Mouse (Mus musculus) 416B (cell line): Measurements from ENCODE around the gene U2af2.

Experiments
- DNase-seq: peaks from one replicate; pipeline ENCODE4 v3.0.0; 2011; ENCODE audit warnings: low read depth

The U2af2 gene

GRCm38 (mm10) chr7:5037467-5037866 is 24.5 kb upstream of the U2af2 start:
- no peak for DNase-seq

GRCm38 (mm10) chr7:5038109-5038732 is 23.7 kb upstream of the U2af2 start, which contains the start of gene Zfp784:
Zfp784 (minus strand) TSS chr7:5038446.
- peak; percentile 94 for DNase-seq

- DNase-seq = peak; percentile 51
Measured at GRCm38 (mm10) chr7:5038940-5039339, 23.0 kb upstream of the U2af2 start.

GRCm38 (mm10) chr7:5044981-5045380 is 17.0 kb upstream of the U2af2 start:
- peak; percentile 79 for DNase-seq

GRCm38 (mm10) chr7:5046112-5046511 is 15.8 kb upstream of the U2af2 start:
- no peak for DNase-seq

- peak; percentile 80 for DNase-seq
Measured at GRCm38 (mm10) chr7:5047313-5047712, 14.6 kb upstream of the U2af2 start.

- peak; percentile 76 for DNase-seq
Measured at GRCm38 (mm10) chr7:5051193-5052192, 10.4 kb upstream of the U2af2 start, which contains the start of gene Zfp580. Zfp580 (plus strand) TSS chr7:5051538.

- DNase-seq = no peak
Measured at GRCm38 (mm10) chr7:5052438-5052837, 9.5 kb upstream of the U2af2 start.

GRCm38 (mm10) chr7:5052931-5053343 is 9.0 kb upstream of the U2af2 start:
- DNase-seq = no peak

GRCm38 (mm10) chr7:5053456-5054179 is 8.3 kb upstream of the U2af2 start:
- no peak for DNase-seq

- DNase-seq = no peak
Measured at GRCm38 (mm10) chr7:5056651-5057263, 5.2 kb upstream of the U2af2 start.

GRCm38 (mm10) chr7:5057381-5057780 is 4.6 kb upstream of the U2af2 start:
- no peak for DNase-seq

GRCm38 (mm10) chr7:5057804-5058203 is 4.1 kb upstream of the U2af2 start:
- peak; percentile 79 for DNase-seq

- no peak for DNase-seq
Measured at GRCm38 (mm10) chr7:5058631-5059030, 3.3 kb upstream of the U2af2 start.

GRCm38 (mm10) chr7:5059421-5059820 is 2.5 kb upstream of the U2af2 start:
- no peak for DNase-seq

GRCm38 (mm10) chr7:5060239-5060731 is 1.7 kb upstream of the U2af2 start:
- DNase-seq = peak; percentile 89

GRCm38 (mm10) chr7:5060944-5061773 is 784 bp upstream of the U2af2 start:
- DNase-seq = peak; percentile 98

GRCm38 (mm10) chr7:5062360-5063001 is 538 bp downstream of the U2af2 start:
- peak; percentile 94 for DNase-seq

- DNase-seq = no peak
Measured at GRCm38 (mm10) chr7:5064886-5065285, 2.9 kb downstream of the U2af2 start.

GRCm38 (mm10) chr7:5073586-5073985 is 11.6 kb downstream of the U2af2 start:
- no peak for DNase-seq
